Comparison of ENCODE assay signal across 9 mouse cellular contexts in the genomic region with DNA sequence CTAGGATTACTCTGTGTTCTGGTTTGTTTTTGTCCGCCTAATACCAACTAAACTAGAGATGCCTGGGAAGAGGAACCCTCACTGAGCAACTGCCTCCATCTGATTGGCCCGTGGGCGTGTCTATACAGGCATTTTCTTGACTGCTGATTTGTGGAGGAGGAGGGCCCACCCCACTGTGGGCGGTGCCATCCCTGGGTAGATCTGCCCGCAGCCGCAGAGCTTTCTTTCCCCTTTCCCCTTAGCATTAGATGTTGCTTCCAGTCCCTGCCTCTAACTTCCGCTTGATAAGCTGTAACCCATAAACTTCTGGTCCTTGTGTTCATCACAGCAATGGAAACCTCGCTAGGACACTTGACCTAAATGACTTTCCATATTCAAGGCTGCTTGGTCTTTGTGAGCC.
DNase-seq lines count a peak whose midpoint lies in the region; ATAC-seq and TF ChIP-seq lines count a peak whose summit lies in the region.
"Had no signal": no experiment of that assay in that cellular context is flagged by ENCODE, and none has a peak within 500 bp of the region (broad histone marks: within the 10 kb centered on the region; RNA-seq: fewer than 3 reads in every experiment).

No protein-coding gene starts in this region.

- H3K27me3 ChIP-seq in CH12.LX (replicated peaks): no peaks in the 10 kb centered on the region
- H3K27me3 ChIP-seq in embryonic facial prominence, embryonic 11.5 days (ENCODE audit: control insufficient read depth, insufficient read depth, low read length): 0 out of 2 replicates have a peak, but pooled peaks cover 2% of the 10 kb centered on the region

- peaks cover 3 to 19% of the 10 kb centered on the region in 2 experiments for H3K4me1 ChIP-seq in CH12.LX (ENCODE audit: control insufficient read depth in 1 of 2, insufficient read depth in 2 of 2)
- H3K4me1 ChIP-seq in embryonic facial prominence, embryonic 11.5 days (ENCODE audit: control insufficient read depth, insufficient read depth, low read length): no peaks in the 10 kb centered on the region

- no peak overlapping the region for H3K27ac ChIP-seq in CH12.LX (ENCODE audit: insufficient read depth, low read depth)
- H3K27ac ChIP-seq in embryonic facial prominence, embryonic 11.5 days (replicated peaks; ENCODE audit: low read depth, low read length): no peak overlapping the region

- no peak overlapping the region for H3K4me3 ChIP-seq in CH12.LX (replicated peaks in 1 of 3; ENCODE audit: low read depth in 2 of 3, low read length in 2 of 3, poor library complexity in 1 of 3)
- no peak overlapping the region for H3K4me3 ChIP-seq in embryonic facial prominence, embryonic 11.5 days (ENCODE audit: low read depth, low read length)

- no peaks in the 10 kb centered on the region for H3K36me3 ChIP-seq in CH12.LX (replicated peaks in 1 of 2; ENCODE audit: control insufficient read depth in 1 of 2, insufficient read depth in 1 of 2, low read length in 1 of 2)
- no peaks in the 10 kb centered on the region for H3K36me3 ChIP-seq in embryonic facial prominence, embryonic 11.5 days (replicated peaks; ENCODE audit: control insufficient read depth, insufficient read depth, low read depth, low read length)

- peak; percentile 47 for TF ChIP-seq POLR2A in CH12.LX (IDR thresholded peaks at IDR 0.05; ENCODE audit: low read depth, low read length)

- dilution Hi-C loops in CH12.LX (cut with MboI; ENCODE audit: extremely low pct_ligation_motif_present, extremely low pct_unique_long_range_greater_than_20kb, low sequenced_read_pairs): no loop called here

- TF ChIP-seq RAD21 in CH12.LX (IDR thresholded peaks at IDR 0.05; ENCODE audit: low read depth, low read length): no peak

- no peak for TF ChIP-seq CTCF in CH12.LX (conservative IDR thresholded peaks at IDR 0.05 in 1 of 2, IDR thresholded peaks at IDR 0.05 in 1 of 2; ENCODE audit: low read depth in 2 of 2, low read length in 2 of 2)

- H3K79me2 ChIP-seq in CH12.LX (replicated peaks; ENCODE audit: control insufficient read depth, extremely low read depth, insufficient read depth, poor library complexity, severe bottlenecking): no peaks in the 10 kb centered on the region

- ATAC-seq in embryonic facial prominence, embryonic 11.5 days (replicated peaks; ENCODE audit: insufficient number of reproducible peaks, low FRiP score, low TSS enrichment, low read depth): 0 out of 2 replicates have a peak, but pooled peaks have one; percentile 44
- ATAC-seq in megakaryocyte-erythroid progenitor cell, adult 5-6 weeks (replicated peaks; ENCODE audit: low FRiP score, low TSS enrichment, poor library complexity, severe bottlenecking): peak; percentile 97
- no peak for ATAC-seq in erythroblast, adult 5-6 weeks (replicated peaks; ENCODE audit: low FRiP score, poor library complexity, severe bottlenecking)

- peak; percentile 52 for DNase-seq in 416B (ENCODE audit: low read depth)
- peak; percentile 80 for DNase-seq in CH12.LX (ENCODE audit: extremely low read depth)
- DNase-seq in embryonic facial prominence, embryonic 11.5 days (ENCODE audit: low spot score): peak; percentile 26
- no peak for DNase-seq in right cerebral cortex, adult 2 months (ENCODE audit: low spot score in 2 of 2)
- no peak for DNase-seq in adrenal gland, adult 2 months
- DNase-seq: kidney, adult 9 months; midbrain, embryonic 14.5 days had no signal

- no peak overlapping the region for H3K9ac ChIP-seq in CH12.LX (ENCODE audit: insufficient read depth, low read depth)
- no peak overlapping the region for H3K9ac ChIP-seq in embryonic facial prominence, embryonic 11.5 days (replicated peaks; ENCODE audit: low read length)

- TF ChIP-seq EP300 in CH12.LX (IDR thresholded peaks at IDR 0.05; ENCODE audit: low read length): no peak

- 33% methylated on average over 8 of the region's 8 CpGs for WGBS in embryonic facial prominence, embryonic 11.5 days

- peak overlapping the region; percentile 41; the same call in 1 of the 2 replicates for H3K4me2 ChIP-seq in CH12.LX (ENCODE audit: insufficient read depth, low read depth, poor library complexity, severe bottlenecking)
- no peak overlapping the region for H3K4me2 ChIP-seq in embryonic facial prominence, embryonic 11.5 days (ENCODE audit: low read depth, low read length)

- no peaks in the 10 kb centered on the region for H3K9me3 ChIP-seq in CH12.LX (replicated peaks; ENCODE audit: low read length)
- H3K9me3 ChIP-seq in embryonic facial prominence, embryonic 11.5 days (replicated peaks; ENCODE audit: control insufficient read depth, low read length): no peaks in the 10 kb centered on the region

- in situ Hi-C loops in CH12.LX (cut with MboI; ENCODE audit: low pct_ligation_motif_present, low pct_unique_long_range_greater_than_20kb, low sequenced_read_pairs): no loop called here

TF ChIP-seq in CH12.LX, 34 proteins besides CTCF, POLR2A, EP300 and RAD21:
- TF ChIP-seq PAX5 (IDR thresholded peaks at IDR 0.05; ENCODE audit: low read length): no peak
- no peak for TF ChIP-seq JUN (IDR thresholded peaks at IDR 0.05; ENCODE audit: insufficient read depth, low read depth, low read length)
- no peak for TF ChIP-seq BHLHE40 (IDR thresholded peaks at IDR 0.05; ENCODE audit: low read depth, low read length)
- 0 out of 2 replicates have a peak, but pooled peaks have one; percentile 16 for TF ChIP-seq TCF12 (IDR thresholded peaks at IDR 0.05; ENCODE audit: low read depth, low read length)
- no peak for TF ChIP-seq SMC3 (IDR thresholded peaks at IDR 0.05; ENCODE audit: low read depth, low read length)
- TF ChIP-seq NRF1 (IDR thresholded peaks at IDR 0.05; ENCODE audit: low read depth, low read length): peak; percentile 51
- no peak for TF ChIP-seq MEF2A (IDR thresholded peaks at IDR 0.05; ENCODE audit: borderline replicate concordance, low read depth, low read length)
- no peak for TF ChIP-seq HCFC1 (IDR thresholded peaks at IDR 0.05; ENCODE audit: low read depth, low read length)
- TF ChIP-seq UBTF (IDR thresholded peaks at IDR 0.05; ENCODE audit: low read depth, low read length): no peak

Comparison
In these comparisons a context has a peak if more than half of its experiments do, and no peak if none do; other contexts are left out.
1. DNase-seq: peak in 416B (single experiment), CH12.LX (single experiment) and embryonic facial prominence, embryonic 11.5 days (single experiment); none in right cerebral cortex, adult 2 months (0 of 2) and adrenal gland, adult 2 months (single experiment).